Mouse (Mus musculus) C2C12 (cell line): ENCODE results near the gene Tnfsf13.

Experiments used
- CEBPB ChIP-seq: IDR thresholded peaks from one replicate; pipeline ENCODE4 v1.6.1; 2011; ENCODE audit warnings: low read depth, mild to moderate bottlenecking, control low read depth, moderate library complexity
- CTCF ChIP-seq: IDR thresholded peaks from one replicate; pipeline ENCODE4 v1.5.1; 2011; ENCODE audit not compliant: control insufficient read depth, insufficient read depth, insufficient read length
- MAX ChIP-seq: IDR thresholded peaks from one replicate; pipeline ENCODE4 v1.6.1; 2011; ENCODE audit warnings: mild to moderate bottlenecking, control low read depth
- MYOG ChIP-seq: IDR thresholded peaks from one replicate; pipeline ENCODE4 v1.6.1; 2011; ENCODE audit not compliant: control insufficient read depth, insufficient read length; ENCODE audit errors: extremely low read depth

- TF ChIP-seq CTCF: no peak
- TF ChIP-seq CEBPB: no peak
- TF ChIP-seq MYOG: no peak
- TF ChIP-seq MAX: no peak
Observed at GRCm38 (mm10) chr11:69683576-69683975, 2.0 kb downstream of the Tnfsf13 start.
